Mouse (Mus musculus) activated CD4-positive, CD25-positive, alpha-beta regulatory T cell, adult 9 weeks (primary cell): Measurements from ENCODE around the gene Vmn1r93. TPM values are rescaled to one million over a fixed set of nuclear protein-coding genes. Genes with fewer than 3 reads are reported as not detected.

Source experiments
- polyA plus RNA-seq: library from polyadenylated mRNA; unstranded; fragments of 100-300 nt; shearing (Covaris generic); gene quantifications from one replicate; pipeline ENCODE4 v1.2.1, GENCODE M21; 2017

Vmn1r93 gene
- not detected for polyA plus RNA-seq

DNA sequence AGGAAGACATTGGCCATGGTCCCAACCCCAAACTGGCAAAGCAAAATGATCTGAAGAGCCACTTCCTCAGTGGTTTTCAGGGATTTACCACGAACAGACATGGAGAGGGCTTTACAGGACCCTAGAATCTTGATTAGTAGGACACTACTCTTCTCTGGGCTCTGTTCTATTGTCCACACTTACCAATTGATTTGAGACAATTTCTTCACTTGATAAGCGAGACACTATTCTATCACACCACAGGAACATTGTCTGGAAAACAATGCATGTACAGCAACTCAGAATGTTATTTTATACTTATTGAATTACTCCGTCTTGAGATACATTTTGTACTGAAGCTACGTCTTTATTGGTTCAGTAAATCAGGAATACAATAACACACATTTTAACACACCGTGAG is at the start of gene Vmn1r93:
Gene Vmn1r93, minus strand, starts transcription at position 101 of the 400 bp plus-strand sequence.

GRCm38 (mm10) chr7:20168277-20168676 is 29.4 kb upstream of the Vmn1r93 start, which contains the start of gene Vmn1r94:
Vmn1r94 (minus strand) TSS chr7:20168377.

GRCm38 (mm10) chr7:20122479-20122878 is 16.4 kb downstream of the Vmn1r93 start, which contains the start of gene Gm16442:
Gm16442 (minus strand) TSS chr7:20122579.

GRCm38 (mm10) chr7:20099380-20099779 is 39.5 kb downstream of the Vmn1r93 start, which contains the start of gene Vmn1r91:
Vmn1r91 (plus strand) TSS chr7:20099680.

Other genes with a start within 250 kb of the Vmn1r93 start
- 43.6 TPM for gene Pvr, start 217.9 kb downstream of the Vmn1r93 start, polyA plus RNA-seq
- 28.3 TPM for gene Igsf23, start 188.3 kb downstream of the Vmn1r93 start, polyA plus RNA-seq
- gene Ceacam20, start 173.7 kb downstream of the Vmn1r93 start, polyA plus RNA-seq, result not detected
- gene Nlrp9b, start 147.6 kb downstream of the Vmn1r93 start, polyA plus RNA-seq, result not detected
- gene Vmn1r91, start 39.4 kb downstream of the Vmn1r93 start, polyA plus RNA-seq, result not detected
- gene Gm16442, start 16.5 kb downstream of the Vmn1r93 start, polyA plus RNA-seq, result not detected
- gene Vmn1r94, start 29.3 kb upstream of the Vmn1r93 start, polyA plus RNA-seq, result not detected
- gene Vmn1r95, start 54.6 kb upstream of the Vmn1r93 start, polyA plus RNA-seq, result not detected
- not detected for gene Gm6164, start 66.5 kb upstream of the Vmn1r93 start, polyA plus RNA-seq
- not detected for gene Gm4498, start 94.7 kb upstream of the Vmn1r93 start, polyA plus RNA-seq
- not detected for gene Gm5890, start 123.7 kb upstream of the Vmn1r93 start, polyA plus RNA-seq
- not detected for gene Gm4133, start 195.0 kb upstream of the Vmn1r93 start, polyA plus RNA-seq
- gene Gm5728, start 236.3 kb upstream of the Vmn1r93 start, polyA plus RNA-seq, result not detected